Mouse (Mus musculus): ENCODE measurements at regions not wholly inside any gene's neighbourhood (a gene's known extent, or its start where the extent isn't known, plus 50 kb on each side); places are given as distances from the start of the nearest gene placed in this dataset.

- Histone ChIP-seq H3K27me3 (ENCODE audit: control insufficient read depth, insufficient read depth, low read length) (no peaks in the 10 kb centered on the region), H3K9ac (ENCODE audit: low read length) (no peak overlapping the region), H3K4me2 (ENCODE audit: low read depth, low read length, severe bottlenecking) (no peak overlapping the region), H3K4me1 (replicated peaks; ENCODE audit: control insufficient read depth, insufficient read depth, low read length) (0 out of 2 replicates have a peak, but pooled peaks cover under 1% of the 10 kb centered on the region), H3K27ac (ENCODE audit: low read depth, low read length) (no peak overlapping the region), H3K4me3 (ENCODE audit: low read depth, low read length) (no peak overlapping the region), H3K36me3 (ENCODE audit: control insufficient read depth, insufficient read depth, low read length) (no peaks in the 10 kb centered on the region), H3K9me3 (ENCODE audit: control insufficient read depth, low read length) (no peaks in the 10 kb centered on the region)
- no peak for ATAC-seq (replicated peaks; ENCODE audit: low FRiP score)
- 94% methylated on average over 9 of the region's 9 CpGs for WGBS
- no peak for DNase-seq (ENCODE audit: low spot score)
Observed at GRCm38 (mm10) chr4:100717601-100718000, 58.9 kb upstream of the Cachd1 start.

GRCm38 (mm10) chr4:100722532-100722931, 53.9 kb upstream of the Cachd1 start:
- WGBS, result 22% methylated on average over 9 of the region's 9 CpGs
- no peak overlapping the region for H3K9ac ChIP-seq (ENCODE audit: low read length)

GRCm38 (mm10) chr4:100723053-100723452, 53.4 kb upstream of the Cachd1 start:
- Histone ChIP-seq H3K27me3 (ENCODE audit: control insufficient read depth, insufficient read depth, low read length) (no peaks in the 10 kb centered on the region; the same call in 1 of the 2 replicates), H3K9ac (ENCODE audit: low read length) (no peak overlapping the region), H3K36me3 (ENCODE audit: control insufficient read depth, insufficient read depth, low read length) (no peaks in the 10 kb centered on the region), H3K4me1 (replicated peaks; ENCODE audit: control insufficient read depth, insufficient read depth, low read length) (0 out of 2 replicates have a peak, but pooled peaks cover 2% of the 10 kb centered on the region), H3K9me3 (ENCODE audit: control insufficient read depth, low read length) (no peaks in the 10 kb centered on the region), H3K4me3 (ENCODE audit: low read depth, low read length) (no peak overlapping the region), H3K27ac (ENCODE audit: low read depth, low read length) (no peak overlapping the region), H3K4me2 (ENCODE audit: low read depth, low read length, severe bottlenecking) (no peak overlapping the region)
- WGBS, result 26% methylated on average over 5 of the region's 5 CpGs
- DNase-seq (ENCODE audit: low spot score), result no peak
- no peak for ATAC-seq (replicated peaks; ENCODE audit: low FRiP score)

More at GRCm38 (mm10) chr4:100722532-100722931, 53.9 kb upstream of the Cachd1 start:
- Histone ChIP-seq H3K27ac (ENCODE audit: low read depth, low read length) (no peak overlapping the region), H3K4me3 (ENCODE audit: low read depth, low read length) (no peak overlapping the region), H3K4me1 (replicated peaks; ENCODE audit: control insufficient read depth, insufficient read depth, low read length) (0 out of 2 replicates have a peak, but pooled peaks cover 2% of the 10 kb centered on the region), H3K9me3 (ENCODE audit: control insufficient read depth, low read length) (no peaks in the 10 kb centered on the region), H3K4me2 (ENCODE audit: low read depth, low read length, severe bottlenecking) (no peak overlapping the region), H3K27me3 (ENCODE audit: control insufficient read depth, insufficient read depth, low read length) (no peaks in the 10 kb centered on the region; the same call in 1 of the 2 replicates), H3K36me3 (ENCODE audit: control insufficient read depth, insufficient read depth, low read length) (no peaks in the 10 kb centered on the region)
- ATAC-seq (replicated peaks; ENCODE audit: low FRiP score), result no peak
- DNase-seq (ENCODE audit: low spot score), result peak; percentile 81

- Histone ChIP-seq H3K9ac (ENCODE audit: low read length) (no peak overlapping the region), H3K9me3 (ENCODE audit: control insufficient read depth, low read length) (no peaks in the 10 kb centered on the region), H3K27me3 (ENCODE audit: control insufficient read depth, insufficient read depth, low read length) (no peaks in the 10 kb centered on the region; the same call in 1 of the 2 replicates), H3K36me3 (ENCODE audit: control insufficient read depth, insufficient read depth, low read length) (no peaks in the 10 kb centered on the region), H3K4me2 (ENCODE audit: low read depth, low read length, severe bottlenecking) (no peak overlapping the region), H3K4me3 (ENCODE audit: low read depth, low read length) (no peak overlapping the region), H3K27ac (ENCODE audit: low read depth, low read length) (no peak overlapping the region), H3K4me1 (replicated peaks; ENCODE audit: control insufficient read depth, insufficient read depth, low read length) (0 out of 2 replicates have a peak, but pooled peaks cover 2% of the 10 kb centered on the region)
- WGBS, result 90% methylated on average over 7 of the region's 7 CpGs
- no peak for DNase-seq (ENCODE audit: low spot score)
- ATAC-seq (replicated peaks; ENCODE audit: low FRiP score), result no peak
Observed at GRCm38 (mm10) chr4:100725811-100726210, 50.7 kb upstream of the Cachd1 start.

GRCm38 (mm10) chr4:100726496-100726895, 50.0 kb upstream of the Cachd1 start:
- ATAC-seq (replicated peaks; ENCODE audit: low FRiP score), result no peak
- H3K36me3 ChIP-seq (ENCODE audit: control insufficient read depth, insufficient read depth, low read length), result no peaks in the 10 kb centered on the region
- no peaks in the 10 kb centered on the region for H3K9me3 ChIP-seq (ENCODE audit: control insufficient read depth, low read length)
- WGBS, result 42% methylated on average over 6 of the region's 6 CpGs
- no peak for DNase-seq (ENCODE audit: low spot score)
- H3K9ac ChIP-seq (ENCODE audit: low read length), result no peak overlapping the region
- H3K27ac ChIP-seq (ENCODE audit: low read depth, low read length), result no peak overlapping the region
- no peaks in the 10 kb centered on the region; the same call in 1 of the 2 replicates for H3K27me3 ChIP-seq (ENCODE audit: control insufficient read depth, insufficient read depth, low read length)
- no peak overlapping the region for H3K4me2 ChIP-seq (ENCODE audit: low read depth, low read length, severe bottlenecking)
- H3K4me3 ChIP-seq (ENCODE audit: low read depth, low read length), result no peak overlapping the region
- 0 out of 2 replicates have a peak, but pooled peaks cover 2% of the 10 kb centered on the region for H3K4me1 ChIP-seq (replicated peaks; ENCODE audit: control insufficient read depth, insufficient read depth, low read length)
